Mouse (Mus musculus): ENCODE data around the gene Fstl1.
A peak's percentile ranks its signal among the peaks of the same experiment; 100 is the strongest.

Gene Fstl1

DNA sequence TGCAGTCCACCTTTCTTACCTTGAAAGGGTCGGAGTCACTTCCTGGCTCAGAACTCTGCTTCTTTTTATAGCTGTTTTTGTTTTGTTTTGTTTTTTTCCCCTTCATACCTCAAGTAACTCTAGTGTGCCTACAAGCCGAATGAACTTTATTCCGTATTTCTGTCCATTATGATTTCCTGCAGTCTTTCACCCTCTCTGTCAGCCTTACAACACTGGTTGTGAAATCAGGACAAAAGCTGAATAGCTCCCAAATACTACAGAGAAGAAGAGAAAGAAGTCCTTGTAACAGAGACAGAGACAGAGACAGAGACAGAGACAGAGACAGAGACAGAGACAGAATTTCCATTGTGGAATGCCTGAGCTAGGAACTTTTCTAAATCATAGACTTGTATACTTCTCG, 41.3 kb downstream of the Fstl1 start:
- no peak for DNase-seq (ENCODE audit: low spot score in 2 of 2)

DNA sequence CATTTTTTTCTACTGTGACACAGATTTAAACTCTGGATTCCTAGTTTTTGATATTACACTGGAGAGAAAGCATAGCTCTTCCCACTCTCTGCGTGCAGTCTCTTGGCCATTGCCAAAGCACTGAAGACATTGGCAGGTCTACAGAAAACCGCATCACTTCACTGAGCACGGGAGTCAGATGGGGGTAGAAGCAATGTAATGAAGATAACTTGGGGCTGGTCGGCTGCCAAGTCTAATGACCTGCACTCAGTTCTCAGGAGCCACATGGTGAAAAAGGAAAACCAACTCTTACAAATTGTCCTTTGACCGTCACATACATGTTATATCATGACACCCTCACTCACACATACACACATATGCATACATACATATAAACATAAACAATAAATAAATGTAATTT, 47.3 kb downstream of the Fstl1 start:
- no peak for DNase-seq (ENCODE audit: low spot score in 2 of 2)

DNA sequence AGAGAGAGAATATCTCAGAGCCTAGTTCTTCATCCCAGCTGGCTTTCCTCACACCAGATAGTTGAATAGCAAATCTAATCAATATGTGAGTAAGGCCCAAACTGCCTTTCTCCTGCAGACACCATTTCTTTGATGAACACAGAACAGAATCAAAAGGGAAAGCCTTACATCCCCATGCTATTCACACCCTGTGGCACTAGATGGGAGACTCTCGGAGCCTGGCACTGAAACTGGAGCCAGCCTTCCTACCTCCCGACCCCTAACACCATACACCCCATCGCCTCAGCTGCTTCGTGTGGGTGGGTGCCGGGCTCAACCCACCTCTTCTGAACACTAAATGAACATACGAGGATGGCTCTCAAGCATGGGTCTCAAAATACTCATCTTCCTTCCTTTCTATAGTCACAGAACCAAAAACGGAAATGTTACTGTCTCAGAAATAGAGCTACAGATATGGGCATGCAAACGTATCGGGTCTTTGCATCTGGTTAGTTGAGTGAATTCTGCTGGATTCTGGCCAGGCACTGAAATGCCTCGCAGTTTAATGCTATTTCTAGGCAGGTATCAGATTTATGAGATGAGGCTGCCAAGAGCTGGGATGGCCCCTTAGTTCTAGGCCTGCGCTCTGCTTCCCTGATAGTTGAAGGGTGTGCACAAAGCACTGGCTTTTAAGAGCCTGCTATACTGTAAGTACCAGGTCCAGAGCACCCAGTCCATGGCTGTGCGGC, 48.3 kb downstream of the Fstl1 start:
- no peak for DNase-seq (ENCODE audit: low spot score in 2 of 2)

DNA sequence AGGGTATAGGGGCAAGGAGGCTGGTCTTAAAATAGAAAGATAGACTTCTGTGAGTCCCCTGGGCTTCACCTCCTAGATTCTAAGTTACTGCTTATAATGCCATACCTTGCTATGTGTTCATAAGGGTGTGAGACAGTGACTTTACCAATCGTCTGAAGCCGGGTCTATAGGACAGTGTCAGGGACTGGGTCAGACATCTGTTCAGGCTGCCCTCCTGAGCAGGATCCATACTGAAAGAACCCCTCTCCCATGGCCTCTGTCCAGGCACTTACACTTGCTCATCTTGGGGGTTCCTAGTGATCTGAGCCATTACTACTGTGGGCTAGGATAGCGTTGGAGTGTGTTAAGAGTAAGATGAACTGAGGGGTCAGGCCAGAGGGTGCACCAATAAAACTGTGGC, 49.6 kb downstream of the Fstl1 start:
- no peak for DNase-seq (ENCODE audit: low spot score in 2 of 2)

DNA sequence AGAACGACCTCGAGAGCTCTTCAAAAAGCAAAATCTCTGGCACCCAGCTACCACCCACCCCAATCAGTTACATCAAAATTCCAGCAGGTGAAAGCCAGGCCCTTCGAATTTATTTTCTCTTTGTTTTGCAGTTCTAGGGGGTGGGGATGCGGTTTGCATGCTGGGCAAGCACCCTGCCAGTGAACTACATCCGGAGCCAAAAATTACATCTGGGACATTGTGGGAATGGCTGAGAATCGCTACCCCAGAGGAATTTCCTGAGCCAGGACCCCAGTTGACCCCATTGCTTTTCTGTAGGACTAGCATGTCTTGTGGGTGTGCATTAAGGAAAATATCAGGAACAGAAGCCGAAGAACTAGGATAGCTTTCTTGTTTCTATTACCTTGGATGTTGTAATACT, 54.4 kb downstream of the Fstl1 start:
- DNase-seq (ENCODE audit: low spot score in 2 of 2), result peak; percentile 34 to 43

DNA sequence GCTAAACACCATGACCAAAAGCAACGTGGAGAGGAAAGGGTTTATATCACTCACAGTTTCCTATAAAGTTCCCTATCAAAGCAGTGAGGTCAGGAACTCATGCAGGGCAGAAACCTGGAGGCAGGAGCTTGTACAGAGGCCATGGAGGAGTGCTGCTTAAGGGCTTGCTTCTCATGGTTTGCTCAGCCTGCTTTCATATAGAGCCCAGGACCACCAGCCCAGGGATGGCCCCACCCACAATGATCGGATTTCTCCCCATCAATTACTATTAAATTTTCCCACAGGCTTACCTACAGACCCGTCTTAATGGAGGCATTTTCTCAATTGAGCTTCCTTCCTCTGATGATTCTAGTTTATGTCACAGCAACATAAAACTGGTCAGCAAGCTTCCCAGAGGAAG, 60.9 kb downstream of the Fstl1 start:
- no peak for DNase-seq (ENCODE audit: low spot score in 2 of 2)

DNA sequence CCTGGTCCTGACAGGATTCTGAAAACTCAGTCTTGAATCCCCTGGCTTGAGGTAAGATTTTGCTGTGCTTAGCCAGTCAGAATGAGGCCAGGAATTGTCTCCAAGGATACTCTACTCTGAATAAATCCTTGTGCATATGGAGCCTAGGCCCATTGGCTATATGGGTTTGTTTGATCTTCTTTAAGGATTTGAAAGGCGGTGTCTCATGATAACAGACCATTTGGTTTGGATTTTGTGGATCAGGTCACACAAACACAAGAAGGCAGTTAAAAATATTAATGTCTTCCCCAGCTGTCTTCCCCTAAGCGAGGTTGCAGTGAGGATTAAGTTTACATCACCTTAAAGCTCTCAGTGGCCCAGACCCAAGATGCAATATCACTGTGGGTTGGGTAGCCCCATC, 65.8 kb downstream of the Fstl1 start:
- no peak for DNase-seq (ENCODE audit: low spot score in 2 of 2)

DNA sequence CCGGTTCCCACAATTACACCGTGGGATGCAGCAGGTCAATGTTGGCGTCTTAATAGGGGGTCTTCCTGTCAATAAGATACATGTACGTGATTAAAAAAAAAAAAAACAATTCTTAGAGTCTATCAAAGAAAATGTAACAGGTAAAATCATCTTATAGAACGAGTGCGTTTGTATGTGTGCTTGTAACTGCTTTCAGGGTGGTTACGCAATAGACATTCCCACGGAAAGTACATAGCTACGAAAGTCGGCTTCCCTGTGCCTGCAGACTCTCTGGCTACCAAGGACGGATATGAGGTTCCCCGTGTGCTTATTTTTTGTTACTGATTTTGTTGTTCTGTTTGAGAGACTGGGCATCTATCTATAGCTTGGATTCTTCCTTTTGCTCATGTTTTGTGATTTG, 67.1 kb downstream of the Fstl1 start:
- no peak for DNase-seq (ENCODE audit: low spot score in 2 of 2)

DNA sequence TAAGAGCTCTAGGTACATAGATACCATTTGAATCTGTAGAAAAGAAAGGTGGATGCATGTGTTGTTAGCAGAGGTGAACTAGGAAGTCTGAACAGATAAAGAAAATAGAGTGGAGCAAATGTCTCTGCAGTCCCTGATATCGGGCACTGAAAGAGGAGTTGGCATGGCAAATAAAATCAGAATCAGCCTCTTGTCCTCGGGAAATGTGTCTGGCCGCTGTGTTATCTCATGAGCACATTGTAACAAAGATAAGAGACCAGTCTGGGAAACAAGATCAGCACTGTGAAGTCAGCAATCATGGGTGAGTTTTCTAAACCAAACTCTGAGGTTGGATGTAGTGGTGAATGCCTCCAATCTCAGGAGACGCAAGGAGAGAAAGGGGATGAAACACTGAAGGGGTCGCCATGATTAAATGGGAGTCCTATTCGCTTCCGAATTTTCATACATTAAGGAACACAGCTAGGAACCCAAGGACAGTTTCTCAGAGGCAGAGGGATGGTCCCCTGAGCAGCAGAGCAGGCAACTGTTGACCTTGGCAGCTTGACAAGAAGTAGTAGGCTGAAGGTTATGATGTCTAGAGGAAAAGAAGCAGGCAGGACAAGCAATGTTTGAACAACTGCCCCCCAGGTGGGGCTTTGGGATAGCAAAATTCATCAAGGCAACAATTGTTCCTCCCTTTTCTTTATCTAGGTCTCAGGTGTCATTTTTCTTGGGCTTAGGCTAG, 68.7 kb downstream of the Fstl1 start:
- no peak for DNase-seq (ENCODE audit: low spot score in 2 of 2)

DNA sequence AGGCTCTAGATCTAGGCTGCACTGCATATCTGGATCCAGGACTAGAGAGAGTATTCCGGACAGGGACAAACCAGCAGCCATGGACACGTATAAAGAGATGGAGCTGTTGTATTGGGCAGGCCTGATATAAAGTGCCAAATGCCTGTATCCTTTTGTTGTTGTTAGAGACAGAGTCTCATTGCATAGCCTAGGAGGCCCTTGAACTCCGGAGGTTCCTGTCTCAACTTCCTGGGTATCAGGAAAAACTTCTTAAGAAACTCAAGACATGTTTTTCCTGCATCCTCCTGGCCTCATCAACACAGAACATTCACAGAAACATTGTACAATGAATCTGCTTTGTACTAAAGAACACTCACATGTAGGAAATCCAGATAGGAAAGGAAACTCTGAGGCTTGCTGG, 70.4 kb downstream of the Fstl1 start:
- DNase-seq (ENCODE audit: low spot score in 2 of 2), result no peak

DNA sequence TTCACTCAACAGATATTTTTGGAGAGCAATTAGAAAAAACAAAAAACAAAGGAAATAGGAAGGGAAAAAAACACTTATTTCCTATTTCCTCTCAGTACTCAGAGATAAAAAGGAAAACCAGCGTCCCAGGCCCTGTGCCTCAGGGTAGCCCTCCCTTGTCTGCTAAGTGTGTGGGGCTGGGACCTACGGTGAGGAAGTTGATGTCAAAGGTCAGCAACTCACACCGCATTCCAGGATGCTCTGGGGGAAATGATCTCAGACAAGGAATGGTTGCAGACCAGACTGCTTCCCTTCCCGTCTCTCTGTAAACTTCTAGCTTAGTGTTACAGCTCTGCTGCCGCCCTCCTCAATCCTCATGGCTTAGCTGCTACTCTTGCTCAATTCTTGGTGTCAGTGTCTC, 74.7 kb downstream of the Fstl1 start:
- DNase-seq (ENCODE audit: low spot score in 2 of 2), result peak; percentile 76 to 84

DNA sequence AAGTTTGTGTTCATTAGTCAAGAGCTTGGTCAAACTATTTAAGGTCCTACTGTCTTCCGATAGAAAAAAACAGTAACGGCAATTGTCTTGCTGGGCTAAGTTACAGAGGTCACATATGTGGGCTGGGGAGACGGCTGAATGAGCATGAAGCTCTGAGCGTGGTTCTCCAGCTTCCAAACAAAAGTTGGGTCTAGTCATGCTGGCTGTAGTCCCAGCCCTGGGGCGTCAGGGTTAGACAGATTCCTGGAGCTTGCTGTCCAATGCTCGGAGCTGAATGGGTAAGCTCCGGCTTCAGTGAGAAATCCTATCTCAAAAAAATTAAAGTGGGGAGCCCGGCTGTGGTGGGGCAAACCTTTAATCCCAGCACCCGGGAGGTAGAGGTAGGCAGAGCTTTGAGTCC, 76.6 kb downstream of the Fstl1 start:
- DNase-seq (ENCODE audit: low spot score in 2 of 2), result no peak

DNA sequence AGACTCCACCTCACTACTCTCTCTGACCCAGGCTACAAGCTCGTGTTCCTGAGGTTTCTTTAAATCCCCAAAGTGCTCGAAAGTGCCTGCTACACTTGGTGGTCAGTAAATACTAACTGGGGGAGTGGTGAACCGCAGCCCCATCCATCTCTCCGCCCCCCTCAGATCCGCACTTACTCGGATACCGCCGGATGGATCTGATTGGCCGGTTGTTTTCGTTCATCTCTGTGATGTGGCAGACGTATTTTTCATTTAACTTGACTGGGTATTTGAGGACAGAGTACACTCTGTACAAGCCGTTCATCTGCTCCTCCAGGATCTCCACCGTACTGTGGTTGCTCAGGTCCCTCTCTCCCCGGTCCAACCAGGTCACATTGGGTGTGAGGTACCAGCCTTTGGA, 77.4 kb downstream of the Fstl1 start:
- no peak for DNase-seq (ENCODE audit: low spot score in 2 of 2)

DNA sequence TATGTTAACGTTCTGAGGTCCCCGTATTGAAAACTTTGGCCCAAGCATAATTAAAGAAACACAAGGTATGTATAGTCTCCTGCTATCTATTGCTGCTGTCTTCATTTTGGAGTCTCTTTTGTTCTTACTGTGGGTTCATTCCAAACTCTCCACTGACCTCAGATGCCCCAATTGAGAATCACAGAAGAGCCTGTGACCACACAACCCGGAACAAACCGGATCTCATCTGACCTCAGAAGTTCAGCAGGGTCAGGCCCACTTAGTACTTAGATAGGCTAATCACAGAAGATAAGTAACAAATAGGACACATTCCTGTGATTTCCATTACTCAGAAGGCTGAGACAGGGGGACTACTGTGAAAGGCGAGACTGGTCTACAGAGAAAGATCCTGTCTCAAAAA, 77.9 kb downstream of the Fstl1 start:
- DNase-seq (ENCODE audit: low spot score in 2 of 2), result no peak

DNA sequence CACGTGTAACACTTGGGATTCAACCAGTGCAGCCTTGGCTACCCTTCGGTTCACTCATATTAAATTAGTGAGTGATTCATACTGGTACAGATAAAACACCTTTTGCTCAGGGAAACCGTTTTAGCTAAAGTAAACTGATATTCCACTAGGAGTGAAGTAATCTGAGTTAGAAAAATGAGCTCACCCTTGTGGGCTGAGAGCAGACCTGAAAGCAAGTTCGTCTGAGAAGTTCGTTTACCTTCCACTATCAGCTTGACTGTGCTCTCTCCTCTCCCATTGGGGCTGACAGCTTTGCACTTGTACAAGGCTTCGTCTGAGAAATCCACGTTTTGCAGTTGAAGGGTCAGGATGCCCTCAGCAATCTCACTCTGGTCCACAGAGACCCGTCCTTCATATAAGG, 78.9 kb downstream of the Fstl1 start:
- DNase-seq (ENCODE audit: low spot score in 2 of 2), result no peak

DNA sequence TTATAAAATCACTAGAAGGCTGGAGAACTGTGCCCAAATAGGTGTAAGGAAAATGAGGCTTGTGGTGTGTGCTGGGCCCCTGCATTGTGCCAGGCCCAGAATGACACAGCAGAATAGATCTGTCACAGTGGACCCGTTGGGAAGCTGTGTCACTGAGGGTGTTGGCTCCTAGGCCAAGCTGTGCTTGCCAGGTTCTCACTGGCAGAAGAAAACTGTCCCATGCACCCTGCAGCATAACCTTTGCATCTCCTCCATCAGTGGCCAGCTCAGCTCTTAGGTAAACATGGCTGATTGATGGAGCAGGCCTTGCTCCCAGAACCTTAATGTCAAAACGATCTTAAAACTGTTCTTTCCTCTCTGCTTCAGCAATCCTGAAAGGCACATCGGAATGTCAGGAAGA, 79.7 kb downstream of the Fstl1 start:
- DNase-seq (ENCODE audit: low spot score in 2 of 2), result no peak

DNA sequence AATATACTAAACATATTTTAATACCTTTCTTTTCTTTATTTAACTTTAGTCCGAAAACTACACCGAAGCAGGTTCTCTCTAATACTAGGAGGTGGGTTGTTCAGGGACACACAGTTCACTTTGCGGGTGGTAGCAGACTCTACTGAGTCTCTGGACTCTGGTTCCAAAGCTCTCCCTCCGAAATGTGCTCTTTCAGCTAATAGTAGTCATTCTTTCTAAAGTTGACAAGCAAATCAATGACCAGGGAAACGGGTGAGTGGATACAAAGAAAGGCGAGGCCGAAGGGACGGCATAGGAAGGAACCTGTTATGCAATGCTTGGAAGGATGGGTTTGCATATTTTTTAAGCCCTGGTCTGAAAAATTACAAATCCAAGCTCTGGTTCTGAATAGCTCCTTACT, 80.8 kb downstream of the Fstl1 start:
- DNase-seq (ENCODE audit: low spot score in 2 of 2), result no peak

DNA sequence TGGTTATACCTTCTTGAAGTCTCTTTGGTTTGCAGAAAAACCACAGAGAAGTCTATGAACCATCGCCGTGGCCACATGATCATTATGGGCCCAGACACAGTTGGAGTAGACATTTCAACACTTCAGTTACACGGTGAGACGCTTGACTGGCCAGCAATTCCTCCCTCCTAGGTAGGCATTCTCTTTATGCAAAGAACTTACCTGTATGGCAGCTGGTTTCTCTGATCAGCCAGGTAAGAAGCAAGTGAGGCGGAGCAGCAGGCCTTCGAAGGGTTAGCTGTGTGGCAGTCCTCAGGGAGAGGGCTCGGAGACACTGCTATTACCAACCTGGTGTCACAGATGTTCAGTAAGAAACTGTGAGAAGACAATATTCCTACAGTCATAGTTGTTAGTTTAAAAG, 83.5 kb downstream of the Fstl1 start:
- DNase-seq (ENCODE audit: low spot score in 2 of 2), result no peak

DNA sequence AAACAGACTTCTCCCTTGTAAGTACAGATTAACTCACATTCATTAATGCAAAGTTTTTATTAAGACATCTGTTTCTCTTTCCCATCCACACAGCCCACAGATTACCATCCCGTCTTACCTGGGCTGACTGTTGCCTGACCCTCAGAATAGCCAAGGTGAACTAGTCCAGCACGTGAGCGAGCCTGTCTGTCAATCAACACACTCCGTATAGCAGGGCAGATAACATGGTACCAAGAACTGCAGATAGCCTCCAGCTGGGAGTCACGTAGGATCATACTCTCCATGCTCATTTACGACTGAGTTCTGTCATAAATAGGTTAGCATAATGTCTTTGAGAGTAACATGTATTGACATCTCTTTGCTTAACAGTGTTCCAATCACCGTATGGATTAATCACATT, 84.4 kb downstream of the Fstl1 start, which contains the start of gene Gm36028:
Gm36028 (minus strand) TSS at position 118 of the 400 bp plus-strand sequence.
- no peak for DNase-seq (ENCODE audit: low spot score in 2 of 2)

DNA sequence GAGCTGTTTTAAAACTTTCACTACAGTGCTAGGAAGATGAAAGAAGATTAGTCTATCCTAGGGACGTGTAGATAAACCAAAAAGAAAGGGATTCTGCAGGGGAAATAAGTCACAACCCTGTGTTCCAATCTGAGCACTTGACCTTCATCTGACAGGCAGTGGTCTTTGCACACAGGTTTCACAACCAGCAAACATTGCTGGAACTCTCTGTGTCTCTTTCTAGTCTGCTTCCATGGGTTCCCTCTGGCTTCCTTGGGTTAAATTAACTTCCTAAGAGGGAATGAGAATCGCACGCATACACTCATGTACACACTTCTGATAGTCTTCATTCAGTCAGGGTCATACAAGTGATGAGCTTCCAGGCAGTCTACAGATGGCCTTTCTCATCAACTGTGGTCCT, 87.2 kb downstream of the Fstl1 start:
- no peak for DNase-seq (ENCODE audit: low spot score in 2 of 2)

DNA sequence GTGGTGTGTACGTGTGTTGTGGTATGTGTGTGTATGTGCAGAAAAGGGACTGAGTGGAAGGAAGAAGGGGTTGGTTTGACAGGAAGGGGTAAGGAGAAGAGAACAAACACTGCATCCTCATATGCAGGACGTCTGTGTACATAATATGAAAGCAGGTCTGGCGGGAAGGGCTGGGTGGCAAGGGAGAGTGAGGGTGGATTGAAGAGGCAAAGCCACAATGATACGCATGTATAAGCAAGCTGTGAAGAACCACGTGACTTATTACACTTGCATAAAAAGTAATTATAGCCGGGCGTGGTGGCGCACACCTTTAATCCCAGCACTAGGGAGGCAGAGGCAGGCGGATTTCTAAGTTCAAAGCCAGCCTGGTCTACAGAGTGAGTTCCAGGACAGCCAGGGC, 89.2 kb downstream of the Fstl1 start:
- DNase-seq (ENCODE audit: low spot score in 2 of 2), result no peak

DNA sequence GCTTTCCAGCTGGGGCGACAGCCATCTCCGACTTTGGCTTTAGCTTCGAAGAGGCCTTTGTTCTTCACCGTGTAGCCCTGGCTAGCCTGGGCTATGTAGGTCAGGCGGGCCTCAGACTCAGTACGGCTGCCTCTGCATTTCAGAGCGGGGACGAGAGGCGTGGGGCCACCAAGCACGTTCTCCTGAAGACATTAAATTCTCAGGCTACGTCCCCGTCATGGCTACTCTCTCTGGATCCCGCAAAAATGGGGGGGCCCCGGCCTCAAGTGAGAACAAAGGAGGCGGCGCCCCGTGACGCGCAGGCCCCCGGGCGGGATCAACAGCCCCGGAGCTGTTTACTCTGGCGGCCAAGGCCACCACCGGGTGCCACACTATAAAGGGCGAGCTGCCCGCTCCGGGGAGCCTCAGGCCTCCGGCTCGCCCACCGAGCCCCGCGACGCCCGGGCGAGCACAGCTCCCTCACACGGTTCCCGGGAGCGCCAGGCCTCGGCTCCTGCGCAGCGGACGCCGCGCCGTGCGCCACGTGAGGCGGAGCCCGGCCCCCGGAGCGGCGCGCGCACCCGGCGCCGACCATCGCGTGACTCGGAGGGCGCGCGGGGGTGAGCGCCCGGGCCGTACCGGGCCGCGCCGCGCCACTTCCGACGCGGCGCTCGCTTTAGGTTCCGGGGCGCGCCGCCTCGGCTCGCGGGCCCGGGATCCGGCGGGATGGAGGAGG, 91.3 kb downstream of the Fstl1 start, which contains the start of gene Lrrc58:
Lrrc58 (plus strand) TSS at position 599 of the 715 bp plus-strand sequence.
- DNase-seq (ENCODE audit: low spot score in 2 of 2), result peak; percentile 88 to 91

Measured in heart, adult 9 months (tissue).